Mouse (Mus musculus) kidney, adult 2 months (tissue): ENCODE data around the gene Lipc.

Source experiments
- CTCF ChIP-seq: fragments of 200-500 bp; conservative IDR thresholded peaks from 2 replicates; pipeline ENCODE4 v1.5.1; 2011; ENCODE audit warnings: low read depth, mild to moderate bottlenecking, control low read depth, low read length, moderate library complexity, mixed read lengths; ENCODE audit not compliant: insufficient read depth, insufficient read length
- POLR2A ChIP-seq: fragments of 200-500 bp; IDR thresholded peaks from one replicate; pipeline ENCODE4 v1.6.1; 2011; ENCODE audit warnings: low read depth, low read length, control low read depth

DNA sequence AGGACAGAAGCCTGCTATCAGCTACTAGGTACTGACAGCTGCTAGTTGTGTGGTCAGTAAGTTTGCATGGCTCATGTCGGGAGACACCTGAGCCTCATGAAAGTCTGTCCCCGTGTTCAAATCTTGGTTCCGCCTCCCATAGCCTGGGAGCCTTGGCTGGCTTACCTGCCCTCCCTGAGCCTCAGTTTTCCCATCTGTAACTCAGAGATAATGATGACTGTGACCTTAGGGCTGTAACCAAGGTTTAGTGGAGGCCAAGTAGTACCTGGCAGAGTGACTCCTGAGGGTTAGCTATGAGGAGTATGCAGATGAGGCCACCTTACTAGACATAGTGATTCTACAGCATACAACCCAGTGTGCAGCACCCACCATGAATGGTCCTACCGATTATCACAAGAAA lies 81.7 kb downstream of the Lipc start:
- TF ChIP-seq CTCF (no peak), POLR2A (no peak)
